Mouse (Mus musculus) intestine, postnatal 0 days (tissue): ENCODE results near the gene Ppp1r16b. TPM values are rescaled to one million over a fixed set of nuclear protein-coding genes. Genes with fewer than 3 reads are reported as not detected.

ENCODE experiments used
- ATAC-seq: fragments of 200-750 bp; cut with Nextera tagmentation; 2 replicates; pipeline ENCODE4 v1.8.0; 2017; ENCODE audit warnings: mild to moderate bottlenecking, moderate TSS enrichment, moderate library complexity
- H3K27ac ChIP-seq: fragments of 300-500 bp; sonication (generic); 2 replicates; pipeline ENCODE4 v1.5.1; 2014; ENCODE audit warnings: mild to moderate bottlenecking, low read depth, low read length, moderate library complexity
- H3K27me3 ChIP-seq: fragments of 300-500 bp; sonication (generic); replicated peaks from 2 replicates; pipeline ENCODE4 v1.6.1; 2014; ENCODE audit warnings: low read length, mixed read lengths; ENCODE audit not compliant: control insufficient read depth, insufficient read depth
- H3K36me3 ChIP-seq: fragments of 300-500 bp; sonication (generic); 2 replicates; pipeline ENCODE4 v1.6.1; 2014; ENCODE audit warnings: mild to moderate bottlenecking, moderate library complexity; ENCODE audit not compliant: control insufficient read depth, insufficient read depth
- H3K4me1 ChIP-seq: fragments of 300-500 bp; sonication (generic); replicated peaks from 2 replicates; pipeline ENCODE4 v1.6.1; 2014; ENCODE audit warnings: antibody characterized with exemption, low read length, mixed read lengths; ENCODE audit not compliant: control insufficient read depth, insufficient read depth
- H3K4me2 ChIP-seq: fragments of 300-500 bp; sonication (generic); replicated peaks from 2 replicates; pipeline ENCODE4 v1.6.1; 2014; ENCODE audit warnings: low read depth, mild to moderate bottlenecking, moderate library complexity
- H3K4me3 ChIP-seq: fragments of 300-500 bp; sonication (generic); 2 replicates; pipeline ENCODE4 v1.5.1; 2014; ENCODE audit warnings: low read depth, low read length
- H3K9ac ChIP-seq: fragments of 300-500 bp; sonication (generic); 2 replicates; pipeline ENCODE4 v1.6.1; 2014; ENCODE audit warnings: mild to moderate bottlenecking, low read depth, low read length
- H3K9me3 ChIP-seq: fragments of 300-500 bp; sonication (generic); 2 replicates; pipeline ENCODE4 v1.6.1; 2016; ENCODE audit warnings: mixed run types; ENCODE audit not compliant: control insufficient read depth
- CTCF ChIP-seq: sonication (generic); IDR thresholded peaks from 2 replicates; pipeline ENCODE4 v1.5.1; 2016; ENCODE audit warnings: low read depth, mild to moderate bottlenecking, control low read depth, antibody characterized with exemption, moderate library complexity
- WGBS: fragments of 180-500 bp; shearing (Covaris S2); extraction: QIAGEN DNeasy Blood & Tissue Kit; methylation state at CpG from one replicate; pipeline ENCODE4 v1.1.7; 2014; 5-methylcytosine and 5-hydroxymethylcytosine counted together
- microRNA counts: library from miRNA; unstranded; fragments of <30 nt; microRNA quantifications from one replicate; lab custom pipeline; 2016
- microRNA-seq: library from miRNA; unstranded; fragments of <30 nt; microRNA quantifications from one replicate; pipeline ENCODE4, GENCODE M21; 2016
- polyA plus RNA-seq: library from polyadenylated mRNA; unstranded; fragments of >200 nt; fragmentation: Nextera tagmentation; extraction: Ambion mirVana; gene quantifications from 2 replicates; pipeline ENCODE4 v1.2.1, GENCODE M21; 2015

Gene Ppp1r16b
- polyA plus RNA-seq, 1 experiment from 2014 or later = 3.3 TPM

GRCm38 (mm10) chr2:158803575-158803974, 138.4 kb downstream of the Ppp1r16b start:
- 41% methylated on average over 8 of the region's 8 CpGs for WGBS
- peak; percentile 69 for ATAC-seq
- TF ChIP-seq CTCF = no peak
- no peaks in the 10 kb centered on the region for H3K27me3 ChIP-seq
- H3K4me2 ChIP-seq = no peak overlapping the region
- H3K4me3 ChIP-seq = no peak overlapping the region
- H3K27ac ChIP-seq = no peak overlapping the region; the same call in 1 of the 2 replicates
- no peaks in the 10 kb centered on the region for H3K4me1 ChIP-seq
- H3K9ac ChIP-seq = no peak overlapping the region
- H3K9me3 ChIP-seq = no peaks in the 10 kb centered on the region
- peaks cover 38% of the 10 kb centered on the region for H3K36me3 ChIP-seq

- no peak overlapping the region for H3K4me3 ChIP-seq
- H3K27ac ChIP-seq = no peak overlapping the region
- no peaks in the 10 kb centered on the region for H3K9me3 ChIP-seq
- no peak overlapping the region for H3K9ac ChIP-seq
- no peak for TF ChIP-seq CTCF
- H3K4me1 ChIP-seq = no peaks in the 10 kb centered on the region
- ATAC-seq = no peak
- H3K4me2 ChIP-seq = no peak overlapping the region
- H3K27me3 ChIP-seq = no peaks in the 10 kb centered on the region
- H3K36me3 ChIP-seq = peaks cover 37% of the 10 kb centered on the region
These were observed 150.5 kb downstream of the Ppp1r16b start for GRCm38 (mm10) chr2:158815686-158816085.

MicroRNA genes within 50 kb of the gene (microRNA counts, 519-probe panel; counts per million panel counts)
- microRNA mmu-miR-3474 (lab: Ali Mortazavi, UCI) = not detected

Small RNAs within 50 kb of the gene (microRNA-seq; reads per million reads assigned to microRNA genes)
- gene Gm26141 (not detected), gene Mir3474 (1.1 reads per million)

Other genes with a start within 250 kb of the Ppp1r16b start
- gene Adig, start 162.8 kb upstream of the Ppp1r16b start, polyA plus RNA-seq = not detected in 2 replicates
- gene Arhgap40, start 152.6 kb upstream of the Ppp1r16b start, polyA plus RNA-seq = not detected in 2 replicates
- not detected in 2 replicates for gene Slc32a1, start 54.6 kb upstream of the Ppp1r16b start, polyA plus RNA-seq
- gene Actr5, start 40.5 kb upstream of the Ppp1r16b start, polyA plus RNA-seq = 3.7 and 5.3 TPM in 2 replicates
- gene Fam83d, start 102.7 kb downstream of the Ppp1r16b start, polyA plus RNA-seq = 15.0 and 15.4 TPM in 2 replicates
- gene Dhx35, start 129.4 kb downstream of the Ppp1r16b start, polyA plus RNA-seq = 7.0 and 7.5 TPM in 2 replicates